Mouse (Mus musculus) cerebellum, postnatal 14 days (tissue): ENCODE data around the gene Gm17651.

Experiments
- DNase-seq, 2 experiments: peaks; one replicate each; pipeline ENCODE4 v3.0.0; 2021; ENCODE audit warnings: mixed read lengths in 2 of 2

Gm17651 gene

DNA sequence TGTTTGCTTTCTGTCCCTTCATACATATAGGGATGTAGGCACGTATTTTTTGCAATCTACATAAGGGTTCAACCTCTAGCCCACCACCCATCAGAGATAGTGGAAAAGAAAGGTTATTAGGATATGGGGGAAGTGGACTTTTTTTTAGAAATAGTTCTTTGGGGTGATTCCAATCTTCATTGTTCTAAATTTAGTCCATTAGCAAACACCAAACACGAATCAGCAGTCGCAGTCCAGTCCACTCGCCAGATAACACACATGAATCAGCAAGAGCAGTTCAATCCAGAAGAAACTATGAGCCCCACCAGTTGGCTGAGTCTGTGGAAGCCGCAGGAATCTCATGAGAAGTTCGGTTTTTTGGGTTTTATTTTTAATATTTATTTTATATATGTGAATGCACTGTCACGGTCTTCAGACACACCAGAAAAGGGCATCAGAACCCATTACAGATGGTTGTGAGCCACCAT, at the start of gene Gm17651:
TSS of gene Gm17651 (minus strand) at position 51 of the 467 bp plus-strand sequence.
- no peak for DNase-seq

DNA sequence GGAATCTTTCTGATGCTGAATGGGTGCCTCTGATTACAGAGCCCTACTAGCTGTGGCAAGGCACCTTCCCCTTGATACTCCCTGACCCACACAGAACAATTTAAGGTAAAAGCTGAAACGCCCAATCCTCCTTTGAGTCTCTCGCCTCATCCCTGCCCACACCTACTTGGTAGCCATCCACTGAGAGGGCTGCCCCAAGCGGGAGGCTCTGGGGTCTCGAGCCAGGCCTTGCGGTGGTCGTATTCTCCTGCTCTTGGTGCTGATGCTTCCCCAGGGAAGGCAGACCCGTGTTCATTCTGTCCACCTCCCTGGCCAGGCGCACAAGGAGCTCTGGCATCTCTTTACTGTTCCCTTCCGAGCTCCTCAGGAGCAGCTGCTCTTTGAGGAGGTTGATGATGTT, 44.6 kb upstream of the Gm17651 start:
- DNase-seq = no peak

DNA sequence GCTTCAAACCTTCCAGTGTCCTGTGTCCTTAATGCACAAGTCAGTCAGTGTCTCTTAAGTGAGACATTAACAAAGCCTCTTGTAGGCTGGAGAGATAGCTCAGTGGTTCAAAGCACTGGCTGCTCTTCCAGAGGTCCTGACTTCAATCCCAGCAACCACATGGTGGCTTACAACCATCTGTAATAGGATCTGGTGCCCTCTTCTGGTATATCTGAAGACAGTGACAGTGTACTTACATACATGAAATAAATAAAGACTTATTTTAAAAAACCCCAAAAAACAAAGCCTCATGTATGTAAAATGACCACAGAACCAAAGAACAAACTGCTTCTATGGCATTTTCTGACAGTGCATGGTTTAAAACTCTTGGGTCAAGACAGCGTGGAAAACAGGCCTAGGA, 41.4 kb upstream of the Gm17651 start:
- no peak for DNase-seq

DNA sequence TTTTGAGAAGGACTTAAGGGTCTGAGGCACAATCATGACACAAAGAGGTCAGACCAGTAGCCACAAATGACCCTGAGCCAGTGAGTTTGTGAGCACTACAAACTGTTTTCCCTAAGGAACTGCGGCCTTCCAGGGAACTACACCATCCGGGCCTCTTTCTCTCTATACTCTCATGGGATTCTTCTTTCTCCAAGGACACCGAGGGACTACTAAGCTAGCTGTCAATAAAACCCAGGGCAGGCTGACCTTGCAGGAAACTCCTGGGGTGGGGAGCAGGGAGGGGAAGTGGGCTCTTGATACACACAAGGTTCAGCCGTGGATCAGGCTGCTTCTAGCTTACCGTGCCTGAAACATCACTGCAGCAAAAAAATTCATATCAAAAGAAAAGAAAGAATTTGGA, 36.4 kb upstream of the Gm17651 start:
- DNase-seq = no peak

DNA sequence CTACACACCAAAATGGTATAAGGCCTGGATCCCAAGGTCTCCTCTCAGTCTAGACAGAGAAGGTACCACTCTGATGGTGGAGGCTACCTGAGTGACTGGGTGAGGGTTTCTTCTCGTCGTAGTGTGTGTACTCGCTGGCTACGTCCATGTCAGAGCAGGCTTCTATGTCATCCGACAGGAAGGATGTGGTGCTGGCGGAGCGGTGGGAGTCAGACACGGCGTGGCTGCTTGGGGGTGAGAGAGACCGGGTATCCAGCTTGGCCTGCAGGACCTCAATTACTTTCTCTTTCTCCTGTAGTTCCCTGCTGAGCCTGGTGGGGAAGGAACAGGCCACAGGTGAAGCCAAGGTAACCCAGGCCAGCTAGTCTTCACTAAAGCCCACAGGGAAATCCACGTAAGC, 35.6 kb upstream of the Gm17651 start:
- no peak for DNase-seq

DNA sequence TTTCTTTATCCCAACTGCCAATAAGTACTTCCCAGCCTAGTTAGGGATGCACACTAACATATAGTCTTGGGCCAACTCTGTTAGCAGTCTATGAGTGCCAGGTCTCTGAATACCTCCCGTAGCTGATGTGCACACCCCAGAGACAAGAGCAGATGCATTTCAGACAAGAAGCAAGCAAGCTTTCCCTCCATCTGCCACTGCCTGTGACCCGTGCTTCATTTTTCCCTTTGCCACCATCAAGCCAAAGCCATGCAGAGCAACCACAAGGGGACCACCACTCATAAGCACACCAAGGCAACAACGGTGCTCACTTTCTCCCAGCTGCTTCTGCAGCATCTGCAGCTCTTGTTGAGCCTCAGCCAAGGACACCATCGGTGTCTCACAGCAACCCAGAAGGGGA, 32.1 kb upstream of the Gm17651 start:
- no peak for DNase-seq

DNA sequence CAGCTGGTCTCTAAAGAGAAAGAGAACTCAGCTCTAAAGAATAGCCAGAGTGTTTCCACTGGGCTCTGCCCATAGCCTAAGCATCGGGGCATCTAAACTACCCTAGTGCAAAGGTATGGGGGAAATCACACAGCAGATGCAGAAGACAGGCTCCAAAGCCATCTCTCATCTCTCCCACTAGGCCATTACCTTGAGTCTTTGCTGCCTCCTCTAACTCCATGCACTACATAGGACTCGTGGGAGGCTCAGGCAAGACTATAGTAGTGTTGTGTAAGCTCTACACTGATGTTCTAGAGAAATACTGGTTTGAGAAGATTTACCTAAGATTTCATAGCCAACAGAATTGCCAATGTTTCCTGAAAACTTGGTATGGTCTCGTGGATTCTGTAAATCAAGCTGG, 31.0 kb upstream of the Gm17651 start:
- no peak for DNase-seq

DNA sequence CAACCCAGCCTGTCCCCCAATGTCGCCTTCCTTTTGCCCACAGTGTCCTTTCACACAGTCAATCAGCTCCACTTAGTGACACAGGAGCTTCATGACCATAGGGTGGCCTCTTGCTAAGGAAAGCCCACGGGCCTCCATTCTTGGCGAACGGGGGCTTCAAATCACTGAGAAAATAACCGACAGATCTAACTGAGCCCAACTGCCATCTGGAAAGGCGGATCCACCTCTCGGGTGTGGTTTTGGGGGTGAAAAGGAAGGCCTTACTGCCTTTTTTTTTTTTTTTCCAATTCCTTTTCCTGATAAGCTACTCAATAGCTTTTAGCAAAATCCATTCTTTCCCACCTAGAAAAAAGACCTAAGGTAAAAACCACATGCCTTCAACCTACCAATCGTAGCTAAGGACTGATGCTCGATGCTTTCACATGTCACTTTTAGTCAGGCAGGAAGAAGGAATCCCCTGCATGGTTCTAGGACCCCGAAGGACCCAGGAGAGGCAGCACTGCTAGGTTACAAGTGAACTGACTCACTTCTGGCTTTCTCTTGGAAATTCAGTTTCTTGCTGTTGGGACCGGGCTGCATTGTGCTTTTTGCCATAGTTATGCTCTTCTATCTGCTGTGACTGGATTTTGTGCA, 28.1 kb upstream of the Gm17651 start:
- DNase-seq = no peak

DNA sequence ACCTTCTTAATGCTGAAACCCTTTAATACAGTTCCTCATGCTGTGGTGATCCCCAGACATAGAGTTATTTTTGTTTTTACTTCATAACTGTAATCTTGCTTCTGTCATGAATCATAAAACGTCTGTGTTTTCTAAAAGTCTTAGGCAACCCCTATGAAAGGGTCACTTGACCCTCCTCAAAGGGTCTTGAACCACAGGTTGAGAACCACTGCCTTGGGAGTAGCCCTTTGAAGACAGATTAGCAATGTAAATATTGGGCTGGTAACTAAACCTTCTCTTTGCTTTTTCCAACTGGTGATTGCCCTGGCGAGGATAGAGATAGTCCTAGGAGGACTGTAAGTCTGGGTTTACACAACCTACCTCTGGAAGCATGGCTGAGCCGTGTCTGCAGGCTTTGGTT, 26.7 kb upstream of the Gm17651 start:
- DNase-seq = no peak

DNA sequence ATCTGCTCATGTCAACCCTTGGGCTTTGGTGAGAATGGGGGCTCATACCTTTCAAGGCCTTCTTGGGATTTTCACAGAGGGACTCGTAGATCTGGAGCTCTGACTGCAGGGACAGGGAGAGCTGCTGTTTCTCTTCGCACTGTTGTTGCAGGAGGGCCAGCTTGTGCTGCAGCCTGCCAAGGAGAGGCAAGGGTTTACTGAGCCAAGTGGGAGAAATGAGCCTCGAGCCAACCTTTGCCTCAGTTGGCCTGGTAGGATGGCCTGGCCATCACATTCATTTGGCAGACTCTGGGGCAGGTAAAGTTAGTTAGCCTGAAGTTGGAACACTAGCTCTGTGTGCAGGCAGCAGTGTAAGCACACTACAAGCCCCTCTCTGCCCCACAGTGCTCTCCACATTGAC, 24.6 kb upstream of the Gm17651 start:
- DNase-seq = peak in 1 of 2 experiments; percentile 16

DNA sequence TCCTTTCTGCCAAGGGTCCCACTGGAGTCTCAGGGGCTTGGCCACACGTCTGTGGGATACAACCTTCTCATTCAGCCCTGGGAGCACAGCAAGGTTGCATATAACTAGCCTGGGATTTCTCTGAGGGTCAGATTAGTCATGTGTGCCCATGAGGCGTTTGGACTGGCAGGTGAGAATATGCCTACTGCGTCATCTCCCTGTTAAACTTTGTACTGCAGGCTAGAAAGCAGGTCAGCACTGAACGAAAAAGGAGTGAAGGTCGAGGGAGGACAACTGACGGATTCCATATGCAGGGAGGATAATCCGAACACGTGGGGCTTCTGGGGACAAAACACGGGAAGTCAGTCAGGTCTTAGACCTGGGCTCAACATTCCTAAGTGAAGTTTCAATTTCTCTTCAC, 22.8 kb upstream of the Gm17651 start:
- DNase-seq = no peak

DNA sequence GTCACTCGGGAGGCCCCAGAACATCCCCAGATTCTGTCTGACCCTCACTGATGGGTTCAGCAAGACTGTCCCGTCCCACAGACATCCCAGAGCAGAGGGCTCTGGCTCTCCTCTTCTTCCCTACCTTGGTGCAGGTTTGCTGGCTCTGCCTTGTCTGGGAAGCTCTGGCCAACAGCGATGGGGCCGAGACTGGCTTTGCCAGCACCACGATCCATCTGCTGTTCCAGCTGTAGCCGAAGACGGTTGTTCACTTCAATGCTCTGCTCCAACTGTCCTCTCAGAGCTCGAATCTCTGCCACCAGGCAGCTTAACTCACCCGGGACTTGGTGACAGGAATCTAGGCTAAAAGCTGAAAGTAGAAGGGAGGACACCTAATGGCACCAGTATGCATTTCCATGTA, 22.4 kb upstream of the Gm17651 start:
- DNase-seq = peak; percentile 25 to 35

DNA sequence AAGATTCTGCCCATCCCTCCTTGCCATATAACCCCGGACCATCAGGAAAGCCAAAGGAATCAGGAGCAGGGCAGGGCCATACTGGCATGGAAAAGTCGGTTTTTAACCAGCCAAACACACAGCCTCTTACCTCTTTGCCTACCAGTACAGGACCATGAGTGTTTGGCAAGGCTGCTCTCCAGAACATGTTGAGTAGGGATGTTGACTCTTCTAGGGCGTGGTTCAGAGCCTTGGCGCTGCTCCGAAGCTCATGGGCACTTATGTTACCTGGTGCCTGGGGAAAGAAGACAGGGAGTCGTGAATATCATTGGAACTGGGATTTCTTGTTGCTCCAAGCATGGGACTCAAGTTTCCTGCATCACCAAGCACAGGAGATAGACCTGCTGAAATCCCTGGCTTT, 19.3 kb upstream of the Gm17651 start:
- DNase-seq = no peak

DNA sequence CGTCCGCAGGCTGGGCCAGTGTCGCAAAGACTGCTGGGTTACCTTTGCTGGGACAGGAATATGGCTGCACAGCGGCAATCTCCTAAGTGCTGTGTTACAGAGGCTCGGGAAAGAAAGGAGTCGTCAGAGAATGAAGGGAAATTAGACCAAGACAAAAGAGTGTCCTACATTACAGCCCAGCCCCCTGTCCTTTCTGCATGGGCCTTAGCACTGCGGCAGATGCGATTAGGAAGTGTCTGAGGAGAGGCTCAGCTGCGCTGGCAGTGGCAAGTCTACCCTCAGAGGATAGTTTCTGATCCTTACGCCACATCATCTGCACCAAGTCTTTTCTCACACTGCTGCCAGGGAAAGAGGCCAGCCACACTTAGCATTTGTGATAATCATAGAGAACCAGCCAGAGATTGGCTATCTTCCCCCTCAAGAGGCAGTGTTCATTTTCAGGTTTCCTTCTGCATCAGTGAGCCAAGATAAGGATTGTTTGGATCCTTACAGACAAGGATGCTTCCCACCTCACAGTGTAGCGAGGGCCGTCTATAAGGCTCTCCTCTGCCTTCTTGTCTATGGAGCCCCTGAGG, 17.0 kb upstream of the Gm17651 start:
- DNase-seq = peak; percentile 19 to 23

DNA sequence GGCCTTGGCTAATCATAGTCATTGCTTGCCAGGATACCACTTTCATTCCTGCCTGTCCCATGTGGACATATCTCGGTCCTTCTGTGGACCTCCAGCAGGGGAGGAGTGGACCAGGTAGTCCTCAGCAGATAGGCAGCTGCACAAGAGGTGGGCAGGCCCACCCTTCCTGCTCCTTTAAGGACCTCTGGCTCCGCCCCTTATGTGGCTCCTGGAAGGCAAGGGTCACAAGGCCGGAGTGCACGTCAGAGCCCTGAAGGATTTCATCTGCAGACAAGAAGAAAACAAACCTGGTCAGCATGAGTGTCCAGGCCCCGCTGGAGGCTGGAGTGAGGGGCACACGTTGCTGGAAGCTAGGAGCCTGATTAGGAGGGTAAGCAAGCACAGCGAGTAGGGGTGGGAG, 16.1 kb upstream of the Gm17651 start:
- DNase-seq = no peak

DNA sequence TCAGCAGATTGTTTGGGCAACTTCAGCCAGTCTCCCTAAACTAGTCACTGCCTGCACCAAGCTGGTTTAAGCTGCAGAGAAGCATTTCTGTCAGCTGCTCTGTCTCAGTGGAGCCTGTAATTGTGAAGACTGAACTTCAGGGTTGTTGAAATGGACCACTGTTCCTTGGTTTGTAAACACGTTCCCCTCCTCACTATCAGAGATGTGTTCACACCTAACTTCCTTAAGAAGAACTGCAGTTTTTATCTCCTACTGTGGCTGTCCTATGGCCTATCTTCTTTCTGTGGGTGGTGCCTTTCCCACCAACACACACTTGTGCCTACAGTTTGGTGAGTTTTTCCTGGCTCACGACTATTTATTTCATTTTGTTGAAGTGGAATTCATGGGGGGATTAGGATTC, 14.8 kb upstream of the Gm17651 start:
- no peak for DNase-seq

DNA sequence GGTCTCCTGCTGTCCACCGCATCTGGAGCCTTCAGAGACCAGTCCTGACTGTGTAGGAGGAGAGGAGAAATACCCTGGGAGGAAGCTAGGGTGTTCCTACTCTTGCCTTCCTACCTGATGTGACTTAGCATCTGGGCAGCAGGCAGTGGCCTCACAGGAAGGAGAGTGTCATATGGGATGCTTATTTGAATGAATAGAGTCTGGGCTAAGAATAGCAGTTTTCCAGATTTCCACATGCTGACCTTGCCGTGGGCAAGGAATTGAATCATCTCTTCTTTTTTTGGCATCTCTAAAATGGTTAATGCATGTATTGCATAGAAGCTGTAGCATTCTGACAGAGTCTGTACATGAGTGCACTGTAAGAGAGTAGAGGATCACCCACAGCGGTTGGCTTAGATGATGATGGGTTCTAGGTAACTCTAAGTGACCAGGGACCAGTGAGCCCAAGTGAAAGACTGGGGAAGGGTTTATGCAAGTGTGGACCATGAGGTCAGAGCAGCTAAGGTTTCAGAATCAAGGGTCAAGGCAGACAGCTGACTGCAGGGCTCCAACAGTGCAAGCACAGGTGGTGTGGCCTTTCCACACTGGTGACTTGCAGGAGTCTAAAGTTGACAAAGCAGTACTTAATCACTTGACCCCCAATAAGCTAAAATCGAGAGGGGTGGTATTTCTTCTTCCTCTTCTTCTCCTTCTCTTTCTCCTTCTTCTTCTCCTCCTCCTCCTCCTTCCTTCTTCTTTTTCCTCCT, 12.1 kb upstream of the Gm17651 start:
- no peak for DNase-seq

DNA sequence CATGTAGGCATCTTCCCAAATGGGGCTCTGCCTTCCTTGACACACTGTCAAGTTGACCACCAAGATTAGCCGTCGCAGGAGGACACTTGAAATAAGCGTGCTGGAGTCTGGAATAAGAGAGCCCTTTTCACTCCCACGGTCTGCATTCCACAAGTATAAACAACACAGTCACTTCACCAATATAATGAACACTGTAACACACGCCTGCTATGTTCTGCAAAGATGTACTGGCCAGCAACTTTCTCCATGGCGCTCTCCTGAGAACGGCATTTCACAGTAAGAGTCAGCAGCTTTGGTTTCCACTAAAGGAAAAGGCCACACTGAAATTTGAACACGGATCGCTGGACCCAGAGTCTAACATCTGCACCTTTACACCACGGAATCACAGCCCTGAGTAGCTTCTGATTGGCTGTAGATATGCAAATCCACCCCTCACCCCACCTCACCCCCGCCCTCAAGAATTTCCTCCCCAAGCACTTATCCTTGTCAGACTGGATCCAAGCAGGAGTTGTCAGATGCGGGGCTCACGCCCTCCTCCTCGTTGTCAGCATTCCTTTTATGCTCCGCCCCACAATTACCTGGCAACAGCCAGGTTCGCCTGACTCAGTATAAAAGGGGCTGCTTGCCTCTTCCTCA, 9.2 kb upstream of the Gm17651 start:
- DNase-seq = no peak

DNA sequence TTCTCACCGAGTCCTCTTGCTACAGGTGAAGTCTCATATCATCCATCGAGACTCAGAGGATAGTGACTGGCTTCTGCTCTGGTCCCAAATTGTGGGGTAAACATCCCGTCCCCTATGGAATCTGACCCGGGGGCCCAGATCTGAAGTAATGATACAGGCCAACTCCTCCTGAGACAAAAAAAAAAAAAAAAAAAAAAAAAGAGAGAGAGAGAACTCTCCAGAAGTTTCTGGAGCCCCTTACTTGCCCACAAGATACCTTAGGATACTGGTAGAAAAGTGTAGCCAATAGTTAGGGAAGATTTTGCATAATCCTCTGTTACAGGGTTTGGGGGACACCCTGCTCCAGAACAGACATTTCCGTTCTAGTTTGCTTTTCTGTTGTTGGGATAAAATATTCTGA, 8.1 kb upstream of the Gm17651 start:
- no peak for DNase-seq

DNA sequence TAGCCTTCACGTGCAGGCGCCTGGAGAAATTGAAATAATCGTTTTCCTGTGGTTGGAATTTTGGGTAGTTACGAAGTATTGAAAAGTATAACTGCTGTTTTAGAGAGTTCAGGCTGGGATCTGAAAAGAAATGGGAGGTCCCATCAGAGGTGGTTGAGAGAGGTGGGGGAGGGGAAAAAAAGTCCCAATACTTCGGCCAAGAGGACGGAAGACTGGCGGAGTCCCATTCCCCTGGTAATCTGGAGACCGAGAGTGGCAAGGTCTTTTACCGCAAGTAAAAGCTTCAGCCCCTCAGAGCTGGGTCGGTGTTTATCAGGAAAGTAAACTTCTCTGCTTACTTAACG, 7.6 kb upstream of the Gm17651 start:
- DNase-seq = no peak

DNA sequence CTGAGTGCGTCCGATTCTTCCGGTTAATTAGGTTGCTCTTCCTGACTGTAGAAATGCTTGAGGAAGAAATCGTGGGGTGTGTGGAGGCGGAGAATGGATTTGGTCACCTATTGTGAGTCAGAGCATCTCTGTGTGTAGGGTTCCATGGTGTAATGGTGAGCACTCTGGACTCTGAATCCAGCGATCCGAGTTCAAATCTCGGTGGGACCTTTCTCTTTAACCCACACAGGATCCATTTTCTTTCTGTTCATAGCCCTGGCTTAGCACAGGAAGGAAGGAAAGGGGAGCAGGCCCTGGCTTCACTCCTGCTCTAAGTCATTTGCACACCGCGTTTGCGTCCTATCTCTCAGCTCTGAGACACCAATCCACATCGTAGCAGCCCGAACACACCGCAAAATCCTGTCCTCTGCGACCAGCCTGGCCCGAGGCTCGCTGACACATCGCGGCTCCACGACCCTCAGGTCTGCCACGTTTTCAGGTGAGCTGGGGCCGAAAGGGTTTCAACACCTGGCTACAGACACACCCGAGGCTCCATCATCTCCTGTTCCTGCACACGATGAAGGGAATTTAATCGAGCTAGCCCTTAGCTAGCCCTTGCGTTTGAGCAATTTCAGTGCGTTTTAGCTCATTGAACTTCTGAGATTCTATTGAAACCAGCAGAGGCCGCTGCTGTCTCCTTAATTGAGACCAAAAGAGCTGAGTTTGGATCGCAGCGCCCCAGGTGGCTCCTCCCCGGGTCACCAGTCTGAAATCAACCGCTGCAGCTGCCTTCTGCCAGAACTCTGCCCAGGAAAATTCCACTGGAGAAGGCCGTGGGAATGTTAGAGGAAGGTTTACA, 7.0 kb upstream of the Gm17651 start:
- peak; percentile 70 to 71 for DNase-seq

DNA sequence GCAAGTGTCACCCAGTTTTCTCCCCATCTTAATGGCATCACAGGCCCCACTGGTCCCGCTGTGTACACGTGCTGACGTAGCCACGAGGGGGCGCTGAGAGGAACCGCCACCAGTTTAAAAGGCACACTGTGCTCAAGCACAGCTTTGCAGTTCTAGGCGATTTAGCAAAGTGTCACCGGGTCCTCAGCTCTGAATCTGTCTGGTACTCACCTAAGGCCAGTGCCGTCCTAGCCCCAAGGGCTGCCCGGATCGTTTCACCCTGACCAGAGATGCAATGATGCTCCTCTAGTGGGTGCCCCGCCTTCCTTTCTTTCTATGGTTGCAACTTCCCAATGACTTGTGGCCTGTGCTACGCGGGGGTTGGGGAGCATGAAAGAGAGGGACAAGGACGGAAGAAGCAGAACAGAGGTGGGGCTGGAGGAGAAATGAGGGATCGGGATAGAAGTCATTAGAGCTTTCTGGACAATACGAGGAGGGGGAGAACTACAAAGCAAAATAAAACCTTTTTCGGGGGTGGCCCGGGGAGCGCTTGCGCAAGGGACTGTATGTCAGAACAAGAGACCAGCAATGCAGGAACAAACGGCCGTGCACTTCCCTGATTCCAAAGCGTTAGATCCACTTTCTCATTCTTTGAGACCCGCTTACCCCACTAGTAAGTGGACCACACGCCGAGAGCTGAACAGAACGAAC, 6.3 kb upstream of the Gm17651 start:
- DNase-seq = peak; percentile 81 to 84
